Comparison of ENCODE assay signal across 24 mouse cellular contexts in genomic region chr6:141149170-141149917, GRCm38 (mm10).
"Had no signal": no experiment of that assay in that cellular context is flagged by ENCODE, and none has a peak within 500 bp of the region (broad histone marks: within the 10 kb centered on the region; RNA-seq: fewer than 3 reads in every experiment).

No protein-coding gene starts in this region.

- H3K4me2 ChIP-seq: heart, embryonic 12.5 days; hindbrain, embryonic 12.5 days; hindbrain, embryonic 14.5 days; limb, embryonic 12.5 days; liver, embryonic 11.5 days; liver, embryonic 13.5 days; liver, embryonic 15.5 days had no signal

- DNase-seq: gastrocnemius, adult 2 months; gastrocnemius, postnatal 10 days; gastrocnemius, postnatal 25 days; heart, adult 18-20 months; heart, postnatal 10 days; heart, postnatal 4 days; kidney, adult 18-20 months; kidney, adult 8-10 months; kidney, postnatal 10 days; kidney, postnatal 36 days; liver; liver, embryonic 13.5 days had no signal

- H3K9me3 ChIP-seq: heart, embryonic 10.5 days; heart, embryonic 12.5 days; hindbrain, embryonic 10.5 days; hindbrain, embryonic 12.5 days; limb, embryonic 10.5 days; limb, embryonic 12.5 days; liver, embryonic 13.5 days; liver, embryonic 15.5 days had no signal

- ATAC-seq: inflammation-experienced regulatory T-cells, adult 6 months had no signal

- H3K4me1 ChIP-seq: heart, embryonic 10.5 days; heart, embryonic 12.5 days; hindbrain, embryonic 12.5 days; limb, embryonic 10.5 days; limb, embryonic 12.5 days; liver, embryonic 13.5 days; liver, embryonic 15.5 days had no signal

- H3K4me3 ChIP-seq: gastrocnemius, adult 2 months; heart, embryonic 10.5 days; heart, embryonic 12.5 days; hindbrain, embryonic 10.5 days; hindbrain, embryonic 12.5 days; layer of hippocampus, adult 2 months; left cerebral cortex, adult 2 months; limb, embryonic 10.5 days; limb, embryonic 12.5 days; liver, embryonic 13.5 days; liver, embryonic 15.5 days had no signal

- H3K9ac ChIP-seq: heart, embryonic 12.5 days; hindbrain, embryonic 12.5 days; hindbrain, embryonic 14.5 days; limb, embryonic 12.5 days; liver, embryonic 13.5 days; liver, embryonic 15.5 days had no signal

- H3K27me3 ChIP-seq: heart, embryonic 12.5 days; hindbrain, embryonic 12.5 days; limb, embryonic 12.5 days; liver, embryonic 13.5 days; liver, embryonic 15.5 days had no signal

- H3K36me3 ChIP-seq: heart, embryonic 10.5 days; heart, embryonic 12.5 days; hindbrain, embryonic 10.5 days; hindbrain, embryonic 12.5 days; limb, embryonic 10.5 days; limb, embryonic 12.5 days; liver, embryonic 13.5 days; liver, embryonic 15.5 days had no signal

- H3K27ac ChIP-seq: gastrocnemius, adult 2 months; heart, embryonic 10.5 days; hindbrain, embryonic 10.5 days; hindbrain, embryonic 12.5 days; hindbrain, embryonic 14.5 days; layer of hippocampus, adult 2 months; left cerebral cortex, adult 2 months; limb, embryonic 10.5 days; limb, embryonic 12.5 days; liver, embryonic 13.5 days; liver, embryonic 15.5 days had no signal
